Mouse (Mus musculus) kidney, adult 2 months (tissue): Measurements from ENCODE around the gene 5031439G07Rik.

ENCODE experiments used
- CTCF ChIP-seq: fragments of 200-500 bp; conservative IDR thresholded peaks from 2 replicates; pipeline ENCODE4 v1.5.1; 2011; ENCODE audit warnings: low read depth, mild to moderate bottlenecking, control low read depth, low read length, moderate library complexity, mixed read lengths; ENCODE audit not compliant: insufficient read depth, insufficient read length
- POLR2A ChIP-seq: fragments of 200-500 bp; IDR thresholded peaks from one replicate; pipeline ENCODE4 v1.6.1; 2011; ENCODE audit warnings: low read depth, low read length, control low read depth

- TF ChIP-seq CTCF, result no peak
- TF ChIP-seq POLR2A, result no peak
Measured at GRCm38 (mm10) chr15:84948990-84949389, 39.4 kb downstream of the 5031439G07Rik start.
